Mouse (Mus musculus) gastrocnemius, adult 8-10 months (tissue): Measurements from ENCODE around the gene Sh3glb1. TPM values are rescaled to one million over a fixed set of nuclear protein-coding genes. Genes with fewer than 3 reads are reported as not detected.
A peak's percentile ranks its signal among the peaks of the same experiment; 100 is the strongest.
"Not testable (repeated sequence)": the region's sequence is repeated elsewhere in the genome, so short reads cannot be mapped to it uniquely, and the experiment has no call there.

Source experiments
- DNase-seq, 2 experiments: peaks; one replicate each; pipeline ENCODE4 v3.0.0; 2022; ENCODE audit warnings: low spot score in 2 of 2
- total RNA-seq, 4 experiments: library from RNA; stranded (reverse); gene quantifications; 2 replicates each; pipeline ENCODE4 v1.2.4; 2022

Sh3glb1 gene
- 100 to 1,000 TPM; 304 to 397 (median 329) TPM for total RNA-seq

- peak; percentile 90 to 92 for DNase-seq
Observed at GRCm38 (mm10) chr3:144719901-144720747, at the start of gene Sh3glb1. TSS of gene Sh3glb1 (minus strand) at chr3:144720335.

- no peak for DNase-seq
Observed at GRCm38 (mm10) chr3:144765161-144765560, 45.0 kb upstream of the Sh3glb1 start.

GRCm38 (mm10) chr3:144761454-144761853, 41.3 kb upstream of the Sh3glb1 start:
- DNase-seq, result no peak

GRCm38 (mm10) chr3:144760592-144761309, 40.6 kb upstream of the Sh3glb1 start, which contains the start of gene Clca3a1:
TSS of gene Clca3a1 (minus strand) at chr3:144760977.
- no peak for DNase-seq

- no peak for DNase-seq
Observed at GRCm38 (mm10) chr3:144759719-144760118, 39.6 kb upstream of the Sh3glb1 start.

GRCm38 (mm10) chr3:144756103-144756502, 36.0 kb upstream of the Sh3glb1 start:
- DNase-seq, result not testable (repeated sequence)

- no peak for DNase-seq
Observed at GRCm38 (mm10) chr3:144753120-144753519, 33.0 kb upstream of the Sh3glb1 start.

GRCm38 (mm10) chr3:144749062-144749963, 29.2 kb upstream of the Sh3glb1 start:
- DNase-seq, result not testable (repeated sequence)

GRCm38 (mm10) chr3:144747706-144748105, 27.6 kb upstream of the Sh3glb1 start:
- DNase-seq, result not testable (repeated sequence)

GRCm38 (mm10) chr3:144738396-144738795, 18.3 kb upstream of the Sh3glb1 start:
- not testable (repeated sequence) for DNase-seq

- DNase-seq, result no peak
Observed at GRCm38 (mm10) chr3:144736831-144737230, 16.7 kb upstream of the Sh3glb1 start.

- DNase-seq, result no peak
Observed at GRCm38 (mm10) chr3:144723455-144723854, 3.3 kb upstream of the Sh3glb1 start.

GRCm38 (mm10) chr3:144722566-144722965, 2.4 kb upstream of the Sh3glb1 start:
- not testable (repeated sequence) for DNase-seq

GRCm38 (mm10) chr3:144721860-144722256, 1.7 kb upstream of the Sh3glb1 start:
- DNase-seq, result no peak

GRCm38 (mm10) chr3:144721077-144721859, 1.1 kb upstream of the Sh3glb1 start:
- DNase-seq, result no peak

GRCm38 (mm10) chr3:144719088-144719900, 841 bp downstream of the Sh3glb1 start:
- DNase-seq, result peak; percentile 37 to 55

GRCm38 (mm10) chr3:144718706-144719087, 1.4 kb downstream of the Sh3glb1 start:
- DNase-seq, result no peak

GRCm38 (mm10) chr3:144717835-144718234, 2.3 kb downstream of the Sh3glb1 start:
- DNase-seq, result no peak

- DNase-seq, result no peak
Observed at GRCm38 (mm10) chr3:144717121-144717520, 3.0 kb downstream of the Sh3glb1 start.

- no peak for DNase-seq
Observed at GRCm38 (mm10) chr3:144715901-144716300, 4.2 kb downstream of the Sh3glb1 start.
